Mouse (Mus musculus) E14TG2a.4 (cell line): ENCODE measurements at regions not wholly inside any gene's neighbourhood (a gene's known extent, or its start where the extent isn't known, plus 50 kb on each side); places are given as distances from the start of the nearest gene placed in this dataset.

Source experiments
- H3K27me3 ChIP-seq: 2 replicates; pipeline ENCODE4 v1.6.1; 2014; ENCODE audit warnings: low read length, control low read depth; ENCODE audit not compliant: insufficient read depth
- H3K36me3 ChIP-seq: 2 replicates; pipeline ENCODE4 v1.6.1; 2014; ENCODE audit warnings: low read length, control low read depth; ENCODE audit not compliant: insufficient read depth
- H3K4me1 ChIP-seq: replicated peaks from 2 replicates; pipeline ENCODE4 v1.6.1; 2014; ENCODE audit warnings: low read depth, low read length, control low read depth
- H3K4me3 ChIP-seq: replicated peaks from 2 replicates; pipeline ENCODE4 v1.5.1; 2014; ENCODE audit warnings: mild to moderate bottlenecking, low read length
- H3K9me3 ChIP-seq: 2 replicates; pipeline ENCODE4 v1.6.1; 2014; ENCODE audit warnings: low read length, control low read depth
- CTCF ChIP-seq: conservative IDR thresholded peaks from 2 replicates; pipeline ENCODE4 v1.5.1; 2014; ENCODE audit warnings: low read length
- NANOG ChIP-seq: IDR thresholded peaks from 2 replicates; pipeline ENCODE4 v1.6.1; 2014; ENCODE audit warnings: borderline replicate concordance, low read length, mixed read lengths
- POU5F1 ChIP-seq: IDR thresholded peaks from 2 replicates; pipeline ENCODE4 v1.6.1; 2014; ENCODE audit warnings: low read length, borderline replicate concordance

DNA sequence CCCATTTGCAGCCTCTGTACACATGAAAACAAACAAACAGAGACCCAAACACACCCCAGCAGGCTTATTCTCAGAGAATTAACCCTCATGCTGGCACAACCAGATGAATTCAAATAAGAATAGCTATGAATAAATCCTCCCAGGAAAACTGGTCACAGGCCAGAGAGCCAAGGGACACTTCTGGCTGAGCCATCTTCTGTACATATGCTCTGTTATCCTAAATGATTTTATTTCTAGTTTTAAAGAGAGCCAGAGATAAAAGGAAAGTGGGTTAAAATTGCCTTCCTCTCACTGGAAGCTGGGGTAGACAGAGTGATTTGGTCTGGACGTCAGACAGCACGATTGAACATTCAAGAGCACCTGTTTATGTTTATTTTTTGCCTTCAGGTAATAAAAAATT lies 190.4 kb downstream of the Satb1 start:
- Histone ChIP-seq H3K4me1 (no peaks in the 10 kb centered on the region), H3K9me3 (no peaks in the 10 kb centered on the region), H3K4me3 (no peak overlapping the region), H3K27me3 (no peaks in the 10 kb centered on the region), H3K36me3 (no peaks in the 10 kb centered on the region)
- TF ChIP-seq NANOG: no peak
- TF ChIP-seq CTCF: no peak
- TF ChIP-seq POU5F1: no peak

DNA sequence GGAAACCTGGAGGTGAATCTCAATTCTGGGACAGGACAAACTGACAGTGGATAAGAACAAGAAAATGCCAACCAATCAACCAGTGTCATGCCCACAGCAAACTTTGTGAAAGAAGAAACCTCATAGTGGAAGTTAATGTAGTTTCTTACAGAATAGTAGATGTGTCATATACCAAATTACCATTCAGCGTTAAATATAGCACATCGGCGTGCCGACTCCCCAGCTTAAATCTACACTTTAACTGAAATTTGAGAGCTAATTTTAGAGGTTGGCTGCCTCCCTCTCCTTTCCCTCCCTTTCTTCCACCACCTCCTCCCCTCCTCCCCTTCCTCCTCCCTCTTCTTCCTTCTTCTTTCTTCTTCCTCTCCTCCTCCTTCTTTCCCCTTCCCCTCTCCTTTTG lies 197.2 kb downstream of the Satb1 start:
- no peaks in the 10 kb centered on the region for H3K27me3 ChIP-seq
- H3K9me3 ChIP-seq: no peaks in the 10 kb centered on the region
- H3K4me3 ChIP-seq: no peak overlapping the region
- H3K36me3 ChIP-seq: no peaks in the 10 kb centered on the region
- no peaks in the 10 kb centered on the region for H3K4me1 ChIP-seq
- TF ChIP-seq CTCF (no peak), NANOG (no peak), POU5F1 (no peak)

DNA sequence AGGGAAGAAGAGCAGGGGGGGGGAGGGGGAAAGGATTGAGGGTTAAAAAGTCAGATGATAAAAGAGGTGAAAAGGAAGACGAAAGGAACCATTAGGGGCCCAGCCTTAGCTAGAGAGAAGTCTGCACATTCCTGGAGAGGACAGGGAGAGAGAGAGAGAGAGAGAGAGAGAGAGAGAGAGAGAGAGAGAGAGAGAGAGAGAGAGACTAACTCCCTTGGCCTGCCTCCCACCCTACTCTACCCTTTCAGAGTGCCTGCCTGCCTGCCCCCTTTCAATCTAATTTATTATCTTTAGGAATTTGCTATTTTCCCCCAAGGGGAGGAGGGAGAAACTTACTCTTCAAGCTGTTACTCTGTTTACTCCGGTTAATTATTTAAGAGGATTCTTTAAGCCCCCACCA lies 201.5 kb downstream of the Satb1 start:
- H3K36me3 ChIP-seq: no peaks in the 10 kb centered on the region
- H3K4me1 ChIP-seq: no peaks in the 10 kb centered on the region
- TF ChIP-seq NANOG: no peak
- TF ChIP-seq POU5F1: no peak
- TF ChIP-seq CTCF: no peak
- no peaks in the 10 kb centered on the region for H3K27me3 ChIP-seq
- H3K9me3 ChIP-seq: no peaks in the 10 kb centered on the region
- no peak overlapping the region for H3K4me3 ChIP-seq

DNA sequence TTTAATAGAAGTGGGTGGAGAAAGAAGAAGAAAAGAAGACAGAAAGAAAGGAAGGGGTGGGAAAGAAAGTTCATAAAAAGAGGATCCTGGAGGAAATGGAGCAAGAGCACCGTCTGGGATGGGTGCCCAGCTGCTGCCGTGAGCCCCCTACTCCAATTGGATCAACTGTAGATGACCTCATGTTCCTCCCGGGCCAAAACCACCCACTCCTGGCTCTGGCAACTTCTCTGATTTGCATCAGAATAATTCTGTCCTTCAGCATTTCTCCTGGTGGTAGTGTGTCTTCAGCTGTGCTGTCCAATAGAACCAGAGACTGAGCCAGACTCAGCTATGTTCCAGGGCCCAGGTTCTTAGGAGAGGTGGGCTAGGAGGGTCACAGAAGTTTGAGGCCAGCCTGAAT lies 212.6 kb downstream of the Satb1 start:
- no peak for TF ChIP-seq NANOG
- no peak for TF ChIP-seq POU5F1
- TF ChIP-seq CTCF: no peak
- no peak overlapping the region for H3K4me3 ChIP-seq

DNA sequence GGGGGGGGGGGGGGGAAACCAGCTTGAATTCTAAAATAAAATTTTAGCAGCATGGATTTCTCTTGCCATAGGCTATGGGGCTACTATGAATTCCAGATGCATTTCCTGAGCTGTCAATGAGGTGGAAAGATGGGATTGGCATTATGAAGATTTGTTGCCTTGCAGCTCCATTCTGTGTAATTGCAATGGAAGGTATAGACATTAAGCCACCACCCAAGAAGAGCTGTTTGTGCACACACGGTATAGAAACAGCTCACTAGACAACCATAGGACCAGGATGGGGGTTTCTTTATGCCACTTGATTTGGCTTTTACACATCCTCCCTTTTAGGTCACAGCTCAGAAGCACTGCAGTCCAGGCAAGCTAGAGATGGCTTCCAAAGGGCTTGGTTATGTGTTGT lies 247.8 kb downstream of the Satb1 start:
- Histone ChIP-seq H3K27me3 (no peaks in the 10 kb centered on the region), H3K9me3 (no peaks in the 10 kb centered on the region), H3K4me1 (no peaks in the 10 kb centered on the region), H3K36me3 (no peaks in the 10 kb centered on the region), H3K4me3 (no peak overlapping the region)
- TF ChIP-seq POU5F1: no peak
- TF ChIP-seq NANOG: no peak
- no peak for TF ChIP-seq CTCF

More for the DNA sequence above, 212.6 kb downstream of the Satb1 start:
- no peaks in the 10 kb centered on the region for H3K4me1 ChIP-seq
- no peaks in the 10 kb centered on the region for H3K9me3 ChIP-seq
- H3K27me3 ChIP-seq: no peaks in the 10 kb centered on the region
- H3K36me3 ChIP-seq: no peaks in the 10 kb centered on the region

DNA sequence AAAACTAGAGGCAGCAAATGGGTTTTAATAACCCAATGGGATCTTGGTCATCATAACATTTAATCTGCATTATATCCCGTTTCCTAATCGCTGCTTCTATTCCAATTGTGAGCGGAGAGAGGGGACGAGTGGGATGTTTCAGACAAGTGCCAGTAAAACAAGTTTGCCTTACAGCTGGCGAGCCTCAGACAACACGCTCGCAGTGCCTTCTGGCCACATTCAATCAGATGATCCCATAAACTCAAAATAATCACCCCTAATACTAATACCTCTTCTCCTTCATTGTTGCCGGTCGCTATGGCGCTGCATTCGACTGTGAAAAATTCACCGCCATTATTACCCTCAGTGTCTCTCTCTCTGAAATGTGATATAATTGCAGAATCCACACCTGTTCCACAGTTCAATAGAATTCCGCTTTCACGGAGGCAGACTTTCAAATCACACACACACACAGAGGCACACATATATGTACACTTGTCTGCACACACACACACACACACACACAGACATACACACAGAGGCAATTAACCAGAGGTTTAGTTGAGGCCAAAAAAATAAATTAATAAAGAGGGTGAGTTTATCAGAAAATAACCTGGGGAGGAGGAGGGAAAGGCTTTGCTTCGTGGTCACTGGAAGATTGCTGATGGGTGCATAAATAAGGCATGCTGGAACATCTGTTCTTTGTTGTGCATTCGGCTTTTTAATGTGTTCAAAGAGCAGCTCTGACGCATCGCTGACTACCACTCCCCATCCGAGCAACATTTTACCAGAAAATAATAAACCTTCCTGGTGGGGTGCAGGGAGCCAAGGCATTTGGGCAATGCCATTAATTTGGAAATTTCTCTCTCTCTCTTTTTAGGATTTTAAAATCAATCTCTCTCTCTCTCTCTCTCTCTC lies 248.9 kb downstream of the Satb1 start:
- Histone ChIP-seq H3K4me1 (no peaks in the 10 kb centered on the region), H3K9me3 (no peaks in the 10 kb centered on the region), H3K36me3 (no peaks in the 10 kb centered on the region), H3K4me3 (no peak overlapping the region), H3K27me3 (no peaks in the 10 kb centered on the region)
- TF ChIP-seq POU5F1 (no peak), NANOG (no peak), CTCF (no peak)

DNA sequence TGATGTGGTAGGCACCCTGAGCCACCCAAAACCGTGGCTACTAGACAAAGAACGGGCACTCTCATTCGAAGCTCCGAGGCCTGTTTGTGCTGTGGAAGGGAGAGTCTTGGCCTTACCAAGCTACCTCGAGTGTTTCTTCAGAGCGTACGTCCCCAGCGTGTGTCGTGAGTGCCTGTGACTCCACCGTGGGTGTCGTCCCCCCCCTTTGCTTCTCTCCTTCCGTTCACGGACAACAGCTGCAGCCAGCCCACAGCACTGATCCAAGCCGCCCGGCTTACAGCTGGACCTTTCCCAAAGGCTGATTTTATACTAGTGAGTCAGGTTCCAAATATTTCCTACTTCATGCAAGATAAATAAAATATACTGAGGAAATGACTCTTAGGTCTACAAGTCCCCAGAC lies 249.8 kb downstream of the Satb1 start:
- Histone ChIP-seq H3K36me3 (no peaks in the 10 kb centered on the region), H3K4me1 (no peaks in the 10 kb centered on the region), H3K9me3 (no peaks in the 10 kb centered on the region), H3K27me3 (no peaks in the 10 kb centered on the region), H3K4me3 (no peak overlapping the region)
- TF ChIP-seq POU5F1 (no peak), CTCF (no peak), NANOG (no peak)

DNA sequence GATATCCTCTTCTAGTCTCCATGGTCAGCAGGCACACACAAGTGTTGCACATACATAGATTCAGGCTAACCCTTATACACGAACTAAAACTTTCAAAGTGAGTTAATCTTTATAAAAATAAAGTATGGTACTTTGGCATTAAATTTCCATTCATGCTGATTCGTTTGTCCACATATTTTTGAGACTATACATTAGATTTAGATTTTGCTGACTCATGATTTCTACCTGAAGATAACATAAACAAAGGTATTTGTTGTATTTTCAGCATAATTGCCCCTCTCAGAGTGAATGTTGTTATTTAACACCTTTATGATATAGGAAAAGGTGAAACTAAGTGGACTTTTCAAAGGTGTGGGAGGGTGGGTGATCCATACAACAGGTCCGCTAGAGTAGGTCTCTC lies 277.2 kb downstream of the Satb1 start:
- no peak for TF ChIP-seq CTCF
- TF ChIP-seq POU5F1: no peak
- no peak for TF ChIP-seq NANOG
- no peaks in the 10 kb centered on the region for H3K36me3 ChIP-seq
- H3K9me3 ChIP-seq: no peaks in the 10 kb centered on the region
- no peaks in the 10 kb centered on the region for H3K27me3 ChIP-seq
- H3K4me3 ChIP-seq: no peak overlapping the region
- H3K4me1 ChIP-seq: peaks cover 6% of the 10 kb centered on the region

DNA sequence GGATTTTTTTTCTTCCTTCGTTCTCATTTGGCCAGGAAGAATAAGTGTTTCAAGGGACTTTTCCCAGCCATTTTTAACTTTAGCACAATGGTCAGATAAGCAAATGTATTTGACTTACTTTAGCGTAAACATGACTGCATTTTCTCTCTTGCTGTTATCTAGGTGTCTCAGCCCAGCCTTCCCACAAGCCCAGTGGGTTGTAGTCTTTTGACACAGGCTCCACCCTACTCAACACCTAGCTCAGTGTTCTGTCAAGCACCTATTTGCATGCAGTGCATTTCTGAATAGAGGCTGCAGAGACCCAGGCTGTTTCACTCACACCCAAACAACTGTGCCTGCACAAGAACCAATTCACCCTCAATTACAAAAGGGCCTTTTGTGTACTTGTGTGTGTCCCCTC lies 278.6 kb downstream of the Satb1 start:
- H3K9me3 ChIP-seq: no peaks in the 10 kb centered on the region
- H3K27me3 ChIP-seq: no peaks in the 10 kb centered on the region
- TF ChIP-seq POU5F1 (no peak), NANOG (no peak)
- H3K4me3 ChIP-seq: no peak overlapping the region
- H3K36me3 ChIP-seq: no peaks in the 10 kb centered on the region
- peaks cover 6% of the 10 kb centered on the region for H3K4me1 ChIP-seq
